Mouse (Mus musculus) frontal cortex, adult 2 months (tissue): Measurements from ENCODE around the gene Olfr520. TPM values are rescaled to one million over a fixed set of nuclear protein-coding genes. Genes with fewer than 3 reads are reported as not detected.
"Not testable (repeated sequence)": the region's sequence is repeated elsewhere in the genome, so short reads cannot be mapped to it uniquely, and the experiment has no call there.

Experiments used
- DNase-seq, 2 experiments: peaks; one replicate each; pipeline ENCODE4 v3.0.0; 2022; ENCODE audit warnings: low spot score in 1 of 2; ENCODE audit errors: extremely low spot score in 1 of 2
- polyA plus RNA-seq: library from polyadenylated mRNA; depleted of rRNA; stranded (reverse); fragments of >200 nt; gene quantifications from 2 replicates; pipeline ENCODE4 v1.2.3, GENCODE M21; 2012; rRNA removed

Gene Olfr520
- polyA plus RNA-seq, 1 experiment = 0.06 TPM

DNA sequence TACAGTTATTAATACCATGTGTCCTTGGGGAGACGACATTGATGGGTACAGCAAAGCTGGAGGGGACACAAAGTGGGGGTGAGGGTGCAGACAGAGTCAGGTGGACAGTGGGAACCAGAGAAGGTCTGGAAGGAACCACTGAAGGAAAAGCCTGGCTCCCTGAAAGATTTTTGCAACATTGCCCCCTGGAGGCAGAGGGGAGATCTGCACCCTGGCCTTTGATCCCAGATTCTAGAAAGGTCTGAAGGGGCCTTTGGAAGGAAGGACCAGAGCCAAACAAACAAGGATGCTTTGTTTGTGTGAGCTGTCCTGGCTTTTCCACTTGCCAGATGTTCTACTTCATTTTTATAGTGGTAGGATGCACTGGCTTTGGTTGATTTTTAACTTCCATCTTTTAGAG lies 19.6 kb upstream of the Olfr520 start:
- DNase-seq = peak in 1 of 2 experiments; percentile 75

DNA sequence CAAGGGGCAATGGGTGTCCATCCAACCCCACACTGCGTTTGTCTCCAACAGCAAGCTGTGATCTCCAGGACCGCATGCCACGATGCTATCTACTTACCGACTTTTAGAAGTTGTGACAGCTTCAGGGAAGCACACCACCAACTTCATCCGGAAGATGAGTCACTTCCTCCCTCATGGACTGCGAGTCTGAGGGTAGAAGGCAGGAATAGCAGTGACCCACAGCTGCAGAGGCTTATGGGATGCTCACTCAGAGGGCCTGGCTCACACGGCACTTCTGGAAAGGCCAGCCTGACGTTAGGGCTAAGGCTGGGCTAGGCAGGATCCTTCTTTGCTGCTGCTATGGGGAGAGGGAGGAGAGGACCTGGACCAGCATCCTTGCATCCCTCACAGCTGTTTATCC lies 18.9 kb upstream of the Olfr520 start, which contains the start of gene Slco2b1:
Gene Slco2b1 (minus strand): TSS at position 175 of the 400 bp plus-strand sequence.
- no peak for DNase-seq

DNA sequence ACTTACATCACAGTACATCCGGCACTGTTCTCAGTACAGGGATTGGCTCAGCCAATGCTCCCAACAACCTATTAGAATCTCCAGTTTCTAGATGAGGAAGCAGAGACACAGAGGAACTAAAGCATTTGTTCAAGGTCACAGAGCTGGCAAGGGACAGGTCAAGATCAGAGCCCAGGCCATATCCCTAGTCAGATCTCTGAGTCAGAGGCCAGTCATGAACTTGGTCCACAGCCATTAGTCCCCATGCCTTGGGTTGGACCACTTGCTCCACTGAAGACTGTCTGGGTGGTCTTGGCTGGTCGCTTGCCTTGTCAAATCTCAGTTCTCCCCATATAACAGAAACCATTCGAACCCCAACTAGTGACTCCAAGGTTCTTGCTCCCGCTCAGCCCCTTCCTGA lies 17.6 kb upstream of the Olfr520 start:
- DNase-seq = no peak

DNA sequence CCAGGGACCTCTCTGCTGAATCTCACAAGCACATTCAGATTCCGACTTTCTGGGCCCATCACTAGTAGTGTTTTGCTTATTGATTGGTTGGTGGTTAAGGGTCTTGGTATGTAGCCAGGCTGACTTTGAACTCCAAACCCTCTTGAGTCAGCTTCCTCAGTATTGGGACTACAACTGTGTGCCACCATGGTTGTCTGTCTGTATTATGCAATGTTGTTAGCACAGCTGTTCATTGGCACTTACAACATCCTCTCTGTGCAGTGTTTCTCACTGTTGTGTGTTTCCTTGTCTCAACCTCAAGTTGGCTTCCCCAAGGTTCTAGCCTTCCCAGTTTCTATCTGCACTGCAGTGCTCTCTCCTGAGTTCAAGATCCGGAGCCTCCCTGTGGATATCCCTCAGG lies 13.5 kb upstream of the Olfr520 start:
- no peak for DNase-seq

DNA sequence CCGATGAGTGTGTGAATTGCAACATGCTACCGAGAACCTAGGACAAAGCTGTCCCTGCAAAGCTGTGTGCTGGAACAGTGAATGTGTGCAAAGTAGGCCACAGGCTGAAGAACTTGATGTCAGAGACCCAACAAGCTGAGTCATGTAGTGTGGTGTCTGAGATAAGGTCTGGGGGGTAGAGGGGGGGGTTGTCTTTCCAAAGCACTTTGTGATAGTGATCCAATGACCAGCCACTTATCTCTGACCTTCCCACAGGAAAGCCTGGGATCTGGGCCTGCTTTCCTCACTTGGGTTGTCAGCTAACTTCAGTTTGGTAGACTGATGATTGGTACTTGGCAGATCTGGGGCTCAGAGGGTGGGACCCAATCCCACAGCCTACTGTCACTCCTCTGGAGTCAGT lies 4.5 kb downstream of the Olfr520 start:
- DNase-seq = no peak

DNA sequence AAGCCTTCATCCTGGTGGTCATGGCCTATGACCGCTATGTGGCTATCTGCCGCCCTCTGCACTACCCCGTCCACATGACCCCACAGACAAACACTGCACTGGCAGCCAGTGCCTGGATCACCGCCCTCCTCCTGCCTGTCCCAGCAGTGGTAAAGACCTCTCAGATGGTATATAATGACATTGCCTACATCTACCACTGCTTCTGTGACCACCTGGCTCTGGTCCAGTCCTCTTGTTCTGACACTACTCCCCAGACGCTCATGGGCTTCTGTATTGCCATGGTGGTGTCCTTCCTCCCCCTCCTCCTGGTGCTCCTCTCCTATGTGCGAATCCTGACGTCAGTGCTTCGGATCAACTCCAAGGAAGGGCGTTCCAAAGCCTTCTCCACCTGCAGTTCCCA lies 5.4 kb downstream of the Olfr520 start:
- not testable (repeated sequence) for DNase-seq

DNA sequence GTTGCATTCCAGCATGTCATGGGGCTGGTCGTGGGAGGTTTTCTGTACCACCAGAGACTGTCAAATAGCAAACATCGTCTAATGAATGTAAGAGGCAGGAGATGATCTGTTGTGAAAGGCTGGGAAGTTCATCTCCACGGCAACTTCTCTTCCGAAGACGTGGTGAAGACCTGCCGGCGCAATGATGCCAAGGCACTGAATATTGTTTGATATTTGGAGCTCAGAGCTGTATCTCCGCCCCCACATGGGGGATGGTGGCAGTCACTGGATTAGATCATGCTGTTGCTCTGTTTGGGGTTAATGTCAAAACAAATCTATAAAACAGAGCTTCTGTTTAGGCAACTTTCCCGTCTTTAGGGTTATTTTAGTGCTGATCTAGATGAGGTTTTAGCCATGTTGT lies 9.2 kb downstream of the Olfr520 start:
- peak; percentile 14 to 49 for DNase-seq

DNA sequence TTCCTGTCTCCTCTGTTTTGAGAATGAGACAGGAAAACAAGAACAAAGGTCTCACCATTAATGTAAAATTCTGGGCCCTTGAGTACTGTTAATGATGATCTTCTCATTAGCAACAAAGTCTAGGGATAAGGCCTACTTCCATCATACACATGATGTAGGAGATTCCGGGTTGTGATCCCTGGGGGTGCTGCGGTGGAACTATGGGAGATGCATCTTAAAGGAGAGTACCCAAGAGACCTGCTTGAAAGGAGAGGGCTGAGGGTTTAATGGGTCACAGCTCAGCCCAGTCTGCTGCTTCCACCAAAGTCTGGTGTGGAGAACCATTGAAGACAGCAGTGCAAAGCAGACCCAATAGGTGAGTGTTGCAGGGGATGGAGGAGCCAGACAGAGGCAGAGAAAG lies 33.1 kb downstream of the Olfr520 start, which contains the start of gene Olfr521:
Gene Olfr521 (plus strand): TSS at position 301 of the 400 bp plus-strand sequence.
- DNase-seq = no peak

DNA sequence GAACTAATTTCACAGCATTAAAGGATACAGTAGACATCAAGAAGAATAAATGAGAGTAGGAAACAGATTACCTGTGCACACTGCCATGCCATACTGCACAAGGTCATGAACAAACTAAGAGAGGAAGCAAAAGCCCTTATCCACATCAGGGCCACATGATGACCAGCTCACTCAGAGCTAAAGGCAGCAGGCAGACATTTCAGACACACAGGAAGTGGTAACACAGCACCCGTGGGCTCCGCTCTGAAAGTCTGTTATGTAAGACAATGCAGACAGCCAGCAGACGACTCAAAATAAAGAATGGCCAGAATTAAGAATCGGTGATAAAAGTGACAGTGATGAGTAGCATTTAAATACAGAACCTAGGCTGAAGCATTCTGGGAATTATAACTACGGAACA lies 51.3 kb downstream of the Olfr520 start:
- DNase-seq = no peak

DNA sequence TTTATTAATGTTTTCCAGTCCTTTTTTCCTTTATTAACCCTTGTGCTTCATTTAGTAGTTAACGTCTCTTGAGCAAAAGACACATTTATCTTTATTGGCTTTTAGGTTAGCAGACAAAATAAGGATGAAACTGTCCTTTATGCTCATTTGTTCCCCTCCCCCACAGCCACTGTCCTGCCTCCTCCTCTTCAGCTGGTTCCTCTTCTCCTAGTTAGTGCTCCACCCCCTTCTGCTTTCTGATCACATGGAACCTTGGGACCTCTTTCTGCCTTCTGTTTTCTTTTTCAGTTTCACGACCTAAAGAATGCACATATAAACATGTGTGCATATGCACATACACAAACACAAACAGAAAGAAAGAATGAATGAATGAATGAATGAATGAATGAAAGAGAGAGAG lies 51.8 kb downstream of the Olfr520 start:
- no peak for DNase-seq

DNA sequence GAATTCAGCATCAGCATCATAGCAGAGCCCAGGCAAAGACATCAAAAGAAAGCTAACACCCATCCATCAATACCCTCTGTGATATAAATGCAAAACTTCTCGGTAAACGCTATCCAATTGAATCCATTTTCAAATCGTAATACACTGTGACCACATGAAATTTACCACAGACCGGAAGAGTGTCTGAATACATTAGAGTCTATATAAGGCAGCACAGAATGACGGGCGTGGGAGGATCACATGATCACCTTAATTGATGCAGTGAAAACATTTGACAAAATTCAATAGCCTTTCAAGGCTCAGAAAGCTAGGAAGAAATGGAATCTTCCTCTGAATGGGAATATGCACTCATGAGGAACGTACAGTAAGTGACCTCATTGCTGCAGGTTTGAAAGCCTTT lies 53.3 kb downstream of the Olfr520 start:
- DNase-seq = peak; percentile 8 to 21

DNA sequence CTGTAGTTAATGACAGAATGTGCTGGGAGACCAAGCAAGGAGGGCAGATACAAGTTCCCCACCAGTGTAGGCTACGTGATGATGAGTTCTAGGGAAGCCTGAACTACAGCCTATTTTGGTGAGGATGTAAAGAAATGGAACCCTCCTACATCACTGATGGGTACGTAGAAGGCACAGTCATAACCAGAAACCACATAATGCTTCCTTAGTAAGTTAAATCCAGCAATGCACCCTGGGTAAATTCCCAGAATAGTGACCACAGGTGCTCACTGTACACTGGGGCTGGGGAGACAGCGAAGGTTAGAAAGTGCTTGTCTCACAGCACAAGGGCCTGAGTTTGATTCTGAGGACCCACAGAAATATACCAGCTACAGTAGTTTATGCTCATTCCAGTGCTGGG lies 55.5 kb downstream of the Olfr520 start:
- no peak for DNase-seq

Other genes with a start within 250 kb of the Olfr520 start
- 494 and 531 TPM in 2 replicates for gene Rps3, start 246.5 kb upstream of the Olfr520 start, polyA plus RNA-seq
- gene Arrb1, start 194.8 kb upstream of the Olfr520 start, polyA plus RNA-seq = 135 and 141 TPM in 2 replicates
- gene Tpbgl, start 103.2 kb upstream of the Olfr520 start, polyA plus RNA-seq = 7.9 and 9.3 TPM in 2 replicates
- 12.3 and 16.5 TPM in 2 replicates for gene Slco2b1, start 18.9 kb upstream of the Olfr520 start, polyA plus RNA-seq
- not detected in 2 replicates for gene Olfr521, start 33.2 kb downstream of the Olfr520 start, polyA plus RNA-seq
- 2.1 and 2.2 TPM in 2 replicates for gene Neu3, start 98.1 kb downstream of the Olfr520 start, polyA plus RNA-seq
- 1.2 and 1.3 TPM in 2 replicates for gene Xrra1, start 128.8 kb downstream of the Olfr520 start, polyA plus RNA-seq
- 76.6 and 83.9 TPM in 2 replicates for gene Spcs2, start 133.2 kb downstream of the Olfr520 start, polyA plus RNA-seq